ENCODE assay signal across 9 mouse cellular contexts in genomic region chr6:112373886-112374585, GRCm38 (mm10). TPM values are rescaled to one million over a fixed set of nuclear protein-coding genes. Genes with fewer than 3 reads are reported as not detected.
DNase-seq lines count a peak whose midpoint lies in the region; ATAC-seq lines count a peak whose summit lies in the region.
"Had no signal": no experiment of that assay in that cellular context is flagged by ENCODE, and none has a peak within 500 bp of the region (broad histone marks: within the 10 kb centered on the region; RNA-seq: fewer than 3 reads in every experiment).

No protein-coding gene starts in this region.

- 31% methylated on average over 8 of the region's 8 CpGs for WGBS in liver, embryonic 12.5 days (ENCODE audit: insufficient replicate concordance)
- 45% methylated on average over 8 of the region's 8 CpGs for WGBS in embryonic facial prominence, embryonic 11.5 days
- WGBS in intestine, embryonic 14.5 days = 40% methylated on average over 8 of the region's 8 CpGs
- WGBS in lung, embryonic 16.5 days = 39% methylated on average over 8 of the region's 8 CpGs

- DNase-seq in liver = peak; percentile 10
- peak; percentile 74 for DNase-seq in ZHBTc4 (ENCODE audit: low read depth, low spot score)
- DNase-seq in embryonic facial prominence, embryonic 11.5 days (ENCODE audit: low spot score) = peak; percentile 76
- DNase-seq in intestine, embryonic 14.5 days (ENCODE audit: low spot score) = peak; percentile 67
- DNase-seq in retina, postnatal 7 days (ENCODE audit: low read depth, low spot score) = peak; percentile 25
- no peak for DNase-seq in spleen, postnatal 14 days (ENCODE audit: low spot score in 2 of 2)

- ATAC-seq in liver, embryonic 12.5 days = no peak
- 0 out of 2 replicates have a peak, but pooled peaks have one; percentile 34 for ATAC-seq in embryonic facial prominence, embryonic 11.5 days (replicated peaks; ENCODE audit: insufficient number of reproducible peaks, low FRiP score, low TSS enrichment, low read depth)
- ATAC-seq in intestine, embryonic 14.5 days (replicated peaks; ENCODE audit: low FRiP score, low TSS enrichment, low read depth) = peak; percentile 47; the same call in 1 of the 2 replicates
- ATAC-seq in lung, embryonic 16.5 days (ENCODE audit: low read depth) = peak; percentile 50; the same call in 1 of the 2 replicates

- no peak overlapping the region for H3K4me2 ChIP-seq in liver, embryonic 12.5 days
- H3K4me2 ChIP-seq in embryonic facial prominence, embryonic 11.5 days (ENCODE audit: low read depth, low read length) = no peak overlapping the region
- no peak overlapping the region for H3K4me2 ChIP-seq in intestine, embryonic 14.5 days (ENCODE audit: low read length)
- H3K4me2 ChIP-seq in lung, embryonic 16.5 days (ENCODE audit: low read depth, low read length) = no peak overlapping the region

- H3K4me1 ChIP-seq in liver, embryonic 12.5 days = no peaks in the 10 kb centered on the region
- no peaks in the 10 kb centered on the region for H3K4me1 ChIP-seq in embryonic facial prominence, embryonic 11.5 days (ENCODE audit: control insufficient read depth, insufficient read depth, low read length)
- no peaks in the 10 kb centered on the region for H3K4me1 ChIP-seq in intestine, embryonic 14.5 days (replicated peaks; ENCODE audit: control insufficient read depth, insufficient read depth, low read length)
- H3K4me1 ChIP-seq in lung, embryonic 16.5 days (replicated peaks; ENCODE audit: control insufficient read depth, insufficient read depth, low read length) = no peaks in the 10 kb centered on the region

- H3K27ac ChIP-seq in liver, embryonic 12.5 days = no peak overlapping the region
- no peak overlapping the region for H3K27ac ChIP-seq in embryonic facial prominence, embryonic 11.5 days (replicated peaks; ENCODE audit: low read depth, low read length)
- no peak overlapping the region for H3K27ac ChIP-seq in intestine, embryonic 14.5 days (ENCODE audit: low read depth)
- H3K27ac ChIP-seq in lung, embryonic 16.5 days (ENCODE audit: low read length) = no peak overlapping the region

- no peaks in the 10 kb centered on the region for H3K9me3 ChIP-seq in liver, embryonic 12.5 days (replicated peaks)
- no peaks in the 10 kb centered on the region for H3K9me3 ChIP-seq in embryonic facial prominence, embryonic 11.5 days (replicated peaks; ENCODE audit: control insufficient read depth, low read length)
- no peaks in the 10 kb centered on the region for H3K9me3 ChIP-seq in intestine, embryonic 14.5 days (ENCODE audit: control insufficient read depth, low read length)
- H3K9me3 ChIP-seq in lung, embryonic 16.5 days (ENCODE audit: control insufficient read depth, low read length) = no peaks in the 10 kb centered on the region

- no peak overlapping the region for H3K9ac ChIP-seq in liver, embryonic 12.5 days
- H3K9ac ChIP-seq in embryonic facial prominence, embryonic 11.5 days (replicated peaks; ENCODE audit: low read length) = no peak overlapping the region
- no peak overlapping the region for H3K9ac ChIP-seq in intestine, embryonic 14.5 days (ENCODE audit: low read length)
- H3K9ac ChIP-seq in lung, embryonic 16.5 days (ENCODE audit: low read length) = no peak overlapping the region

- H3K36me3 ChIP-seq in liver, embryonic 12.5 days = no peaks in the 10 kb centered on the region
- no peaks in the 10 kb centered on the region for H3K36me3 ChIP-seq in embryonic facial prominence, embryonic 11.5 days (replicated peaks; ENCODE audit: control insufficient read depth, insufficient read depth, low read depth, low read length)
- H3K36me3 ChIP-seq in intestine, embryonic 14.5 days (ENCODE audit: control insufficient read depth, insufficient read depth, low read length) = no peaks in the 10 kb centered on the region
- H3K36me3 ChIP-seq in lung, embryonic 16.5 days (ENCODE audit: control insufficient read depth, insufficient read depth, low read length) = no peaks in the 10 kb centered on the region

- no peak overlapping the region for H3K4me3 ChIP-seq in liver, embryonic 12.5 days
- no peak overlapping the region for H3K4me3 ChIP-seq in embryonic facial prominence, embryonic 11.5 days (ENCODE audit: low read depth, low read length)
- no peak overlapping the region for H3K4me3 ChIP-seq in intestine, embryonic 14.5 days (ENCODE audit: low read depth, low read length)
- H3K4me3 ChIP-seq in lung, embryonic 16.5 days (ENCODE audit: low read length) = no peak overlapping the region
- H3K4me3 ChIP-seq: erythroblast, embryonic 14.5 days had no signal

- H3K27me3 ChIP-seq in liver, embryonic 12.5 days (replicated peaks) = no peaks in the 10 kb centered on the region
- no peaks in the 10 kb centered on the region for H3K27me3 ChIP-seq in embryonic facial prominence, embryonic 11.5 days (ENCODE audit: control insufficient read depth, insufficient read depth, low read length)
- H3K27me3 ChIP-seq in intestine, embryonic 14.5 days (replicated peaks; ENCODE audit: control insufficient read depth, insufficient read depth, low read length) = no peaks in the 10 kb centered on the region
- no peaks in the 10 kb centered on the region for H3K27me3 ChIP-seq in lung, embryonic 16.5 days (ENCODE audit: control insufficient read depth, insufficient read depth, low read depth, low read length)

RNA-seq across cellular contexts. Expression of gene Ssu2, which starts 13.8 kb away (rescaled TPM):
- 0.08 TPM in 1 of 2 replicates, not detected in the other for polyA plus RNA-seq in liver, embryonic 12.5 days (2016; fragmentation: Nextera tagmentation; extraction: Ambion mirVana)
- polyA plus RNA-seq in embryonic facial prominence, embryonic 11.5 days (2014; fragmentation: Nextera tagmentation; extraction: Ambion mirVana) = 1.4 and 1.7 TPM in 2 replicates
- 3.4 and 4.9 TPM in 2 replicates for polyA plus RNA-seq in intestine, embryonic 14.5 days (2014; fragmentation: Nextera tagmentation; extraction: Ambion mirVana)
- polyA plus RNA-seq in lung, embryonic 16.5 days (2015; fragmentation: Nextera tagmentation; extraction: Ambion mirVana) = 4.8 and 5.5 TPM in 2 replicates
- polyA plus RNA-seq: erythroblast, embryonic 14.5 days had no signal

Comparison
In these comparisons a context has a peak if more than half of its experiments do, and no peak if none do; other contexts are left out.
1. DNase-seq: peak in liver (single experiment), ZHBTc4 (single experiment), embryonic facial prominence, embryonic 11.5 days (single experiment), intestine, embryonic 14.5 days (single experiment) and retina, postnatal 7 days (single experiment); none in spleen, postnatal 14 days (0 of 2).